Mouse (Mus musculus): ENCODE data around the gene Tagln.

Tagln gene

DNA sequence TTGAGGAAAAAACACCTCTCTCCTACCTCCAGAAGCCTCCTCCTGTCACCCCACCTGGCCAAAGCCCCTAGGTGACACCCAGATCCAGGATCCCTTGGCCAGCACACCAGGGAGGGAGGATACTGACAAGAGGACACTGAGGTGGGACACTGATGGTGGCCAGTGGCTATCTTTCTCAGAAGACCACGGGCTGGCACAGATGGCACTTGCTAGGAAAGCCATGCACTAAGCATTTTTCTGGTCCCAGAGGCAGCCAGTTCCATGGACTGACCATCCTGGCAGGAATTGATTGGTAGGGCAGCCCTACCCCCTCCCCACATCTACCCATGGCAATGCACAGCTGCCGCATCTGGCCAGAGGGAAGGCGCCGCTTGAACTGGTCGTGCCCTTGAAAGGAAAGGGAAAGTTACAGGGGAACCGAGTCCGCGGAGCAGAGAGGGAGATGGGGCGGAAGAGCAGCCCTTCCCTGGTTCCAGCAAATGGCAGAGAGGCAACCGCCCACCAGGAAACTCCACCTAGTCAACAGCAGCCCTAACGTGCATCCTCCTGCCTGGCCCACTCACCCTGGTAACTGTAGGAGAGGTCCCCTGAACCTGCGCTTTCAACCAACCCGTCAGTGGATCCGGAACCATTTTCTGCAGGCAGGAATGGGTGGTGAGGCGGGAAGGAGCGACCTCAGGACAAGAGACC is 10.5 kb upstream of the Tagln start:
- DNase-seq (ENCODE audit: low spot score) = no peak

GRCm38 (mm10) chr9:45945721-45946120 is 9.9 kb upstream of the Tagln start:
- no peak for DNase-seq (ENCODE audit: low spot score)

DNA sequence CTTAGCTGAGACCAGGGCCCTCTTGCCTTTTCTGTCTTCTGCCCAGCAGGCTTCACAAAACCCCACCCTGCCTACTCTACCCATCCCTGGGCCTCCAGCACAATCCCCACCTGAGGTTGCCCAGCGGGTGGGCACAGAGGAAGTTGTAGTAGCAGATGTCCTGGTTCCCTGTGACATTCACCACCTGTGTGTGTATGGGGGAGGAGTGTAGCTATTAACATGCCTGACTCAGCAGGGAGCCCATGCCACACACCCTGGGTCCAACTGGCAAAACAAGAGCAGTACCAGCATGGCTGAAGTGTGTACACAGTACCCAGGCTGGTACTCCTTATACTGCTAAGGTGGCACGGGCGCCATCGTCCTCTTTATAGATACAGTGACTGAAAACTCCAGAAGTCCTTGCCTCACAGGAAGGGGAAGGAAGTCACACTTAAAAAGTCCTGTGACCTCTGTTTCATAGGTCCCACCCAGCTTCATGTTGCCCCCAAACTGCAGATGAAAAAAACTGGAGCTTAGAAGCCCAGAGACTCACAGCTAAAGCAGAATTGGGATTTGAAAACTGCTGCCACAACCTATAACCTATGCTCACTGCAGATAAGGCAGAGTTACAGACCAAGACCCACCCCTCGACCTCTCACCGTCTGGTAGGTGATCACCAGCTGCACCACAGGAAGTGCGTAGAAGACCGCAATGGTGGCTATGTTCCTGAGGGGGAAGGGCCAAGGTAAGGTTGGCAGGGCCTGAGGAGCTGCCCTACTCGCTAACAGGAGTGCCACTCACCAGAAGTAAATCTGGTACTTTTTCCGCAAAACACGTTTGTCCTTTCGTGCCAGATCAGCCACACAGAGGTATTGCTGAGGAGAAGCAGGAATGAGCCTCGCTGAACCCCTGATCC is 8.9 kb upstream of the Tagln start:
- DNase-seq (ENCODE audit: low spot score) = no peak

- DNase-seq (ENCODE audit: low spot score) = no peak
These were observed 8.0 kb upstream of the Tagln start for GRCm38 (mm10) chr9:45943628-45944505.

- no peak for DNase-seq (ENCODE audit: low spot score)
These were observed 7.1 kb upstream of the Tagln start for GRCm38 (mm10) chr9:45942916-45943315.

- no peak for DNase-seq (ENCODE audit: low spot score)
These were observed 6.6 kb upstream of the Tagln start for GRCm38 (mm10) chr9:45942464-45942863.

DNA sequence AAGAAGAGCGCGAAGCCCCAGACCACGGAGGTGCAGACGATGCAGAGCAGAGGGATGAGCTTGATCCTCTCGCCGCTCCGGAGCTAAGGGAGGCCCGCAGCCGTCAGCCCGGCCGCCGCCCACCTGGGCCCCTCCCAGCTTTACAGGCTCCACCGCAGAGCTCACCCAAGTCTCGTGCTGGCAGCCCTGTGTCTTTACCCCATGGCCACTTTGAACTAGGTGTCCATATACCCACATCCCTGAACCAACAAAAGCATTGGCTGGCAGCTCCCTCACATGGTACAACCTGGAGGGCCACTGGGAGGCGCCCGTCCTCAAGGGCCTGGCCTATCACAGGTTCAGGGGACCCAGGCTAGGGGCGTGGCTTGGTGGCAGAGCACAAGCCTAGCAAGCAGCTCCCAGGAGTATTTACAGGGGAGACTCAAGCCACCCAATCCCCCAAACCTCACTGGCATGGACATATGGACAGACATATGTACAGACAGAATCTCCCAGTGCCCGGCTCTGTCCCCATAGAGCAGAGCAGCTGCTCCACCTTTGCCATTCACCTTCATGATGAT is 5.6 kb upstream of the Tagln start:
- no peak for DNase-seq (ENCODE audit: low spot score)

- DNase-seq (ENCODE audit: low spot score) = no peak
These were observed 3.9 kb upstream of the Tagln start for GRCm38 (mm10) chr9:45939794-45940193.

GRCm38 (mm10) chr9:45938952-45939637 is 3.2 kb upstream of the Tagln start:
- no peak for DNase-seq (ENCODE audit: low spot score)

DNA sequence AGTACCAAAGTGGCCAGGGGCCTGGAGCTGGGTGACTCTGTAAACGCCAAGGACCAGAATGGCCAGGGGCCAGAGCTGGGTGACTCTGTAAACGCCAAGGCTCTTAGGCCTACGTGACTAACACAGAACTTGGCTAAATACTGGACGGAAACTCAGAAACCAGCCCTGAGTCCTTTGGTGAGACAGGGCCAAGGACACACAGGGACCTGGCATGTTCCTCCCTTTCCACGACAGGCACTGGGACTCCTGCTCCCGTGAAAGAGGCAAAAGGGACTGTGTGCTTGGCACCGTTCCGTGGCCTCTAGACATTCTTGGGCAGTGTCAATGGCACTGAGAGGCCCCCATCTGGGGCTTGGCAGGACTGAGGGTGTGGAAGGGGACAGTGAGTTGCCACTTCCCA is 2.2 kb upstream of the Tagln start:
- DNase-seq (ENCODE audit: low spot score) = no peak

GRCm38 (mm10) chr9:45936883-45937282 is 1.0 kb upstream of the Tagln start:
- DNase-seq (ENCODE audit: low spot score) = peak; percentile 80

- DNase-seq (ENCODE audit: low spot score) = no peak
These were observed 3.1 kb downstream of the Tagln start for GRCm38 (mm10) chr9:45932571-45933415.

- no peak for DNase-seq (ENCODE audit: low spot score)
These were observed 3.9 kb downstream of the Tagln start for GRCm38 (mm10) chr9:45931958-45932357.

DNA sequence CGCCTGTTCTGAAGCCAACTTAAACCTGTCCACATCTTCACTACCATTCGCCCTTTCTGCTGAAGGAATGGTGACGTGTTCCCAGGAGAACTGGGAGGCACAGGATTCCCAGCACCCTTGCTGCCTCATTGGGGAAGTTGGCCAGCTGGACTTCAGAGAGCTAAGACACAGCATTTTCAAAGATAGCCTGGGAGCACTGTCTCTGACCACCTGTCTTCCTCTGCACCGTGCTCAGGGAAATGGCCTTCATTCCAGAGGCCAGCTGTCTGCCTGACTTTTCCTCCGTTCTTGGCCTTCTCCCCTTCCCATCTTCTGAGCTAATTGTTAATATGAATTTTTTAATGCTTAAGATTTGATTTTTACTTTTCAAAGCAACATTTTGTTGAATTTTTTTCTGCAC is 6.6 kb downstream of the Tagln start:
- DNase-seq (ENCODE audit: low spot score) = no peak

DNA sequence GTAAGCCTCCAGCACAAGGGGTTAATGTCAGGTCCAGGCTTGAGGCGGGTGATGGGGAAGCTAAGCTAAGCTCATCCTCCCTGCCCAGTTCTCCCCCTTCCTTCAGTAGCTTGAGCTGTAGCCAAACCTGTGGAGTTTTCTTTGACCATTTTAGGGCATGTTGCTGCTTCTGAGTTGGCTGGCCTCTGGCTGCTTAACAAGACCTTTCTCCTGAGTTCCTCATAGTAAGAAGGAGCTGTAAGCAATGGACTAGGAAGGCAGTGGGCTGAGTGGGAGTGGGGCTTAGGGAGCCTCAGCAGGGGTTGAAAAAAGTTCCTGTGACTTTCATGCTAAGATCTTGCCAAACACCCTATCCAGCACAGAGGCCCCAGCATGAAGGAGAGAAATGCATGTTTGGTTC is 16.0 kb downstream of the Tagln start:
- peak; percentile 35 for DNase-seq (ENCODE audit: low spot score)

- peak; percentile 66 for DNase-seq (ENCODE audit: low spot score)
These were observed 18.6 kb downstream of the Tagln start for GRCm38 (mm10) chr9:45917041-45917934.

- no peak for DNase-seq (ENCODE audit: low spot score)
These were observed 20.2 kb downstream of the Tagln start for GRCm38 (mm10) chr9:45915659-45916058.

- peak; percentile 63 for DNase-seq (ENCODE audit: low spot score)
These were observed 24.2 kb downstream of the Tagln start for GRCm38 (mm10) chr9:45911673-45912072.

- no peak for DNase-seq (ENCODE audit: low spot score)
These were observed 24.9 kb downstream of the Tagln start for GRCm38 (mm10) chr9:45910995-45911394.

DNA sequence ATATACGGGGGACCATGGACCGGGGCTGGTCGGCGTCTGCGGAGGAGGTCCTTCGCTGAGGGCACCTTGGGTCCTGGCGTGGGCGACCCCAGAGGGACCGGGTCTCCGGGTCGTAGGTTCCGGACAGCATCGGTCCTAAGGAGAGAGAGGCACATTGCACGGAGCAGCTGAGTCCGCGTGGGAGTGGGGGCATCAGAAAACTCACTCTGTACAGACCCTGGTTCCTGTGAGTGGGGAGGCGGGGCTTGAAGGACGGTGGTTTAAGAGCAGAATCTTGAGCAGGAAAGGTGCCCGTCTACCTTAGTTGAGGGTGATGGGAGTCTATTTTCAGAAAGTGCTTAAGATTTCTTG is 28.8 kb downstream of the Tagln start:
- DNase-seq (ENCODE audit: low spot score) = no peak
